In genomic region chr12:37241566-37242021, GRCm38 (mm10) we compare ENCODE assay signal across 8 mouse cellular contexts. TPM values are rescaled to one million over a fixed set of nuclear protein-coding genes. Genes with fewer than 3 reads are reported as not detected.
DNase-seq lines count a peak whose midpoint lies in the region; ATAC-seq lines count a peak whose summit lies in the region.

TSS of gene Agmo (plus strand) at chr12:37241641.

- peak; percentile 83 for ATAC-seq in intestine, embryonic 16.5 days
- ATAC-seq in liver, embryonic 12.5 days: peak; percentile 68; the same call in 1 of the 2 replicates

- peak within 1 kb of the TSS; percentile 10; the same call in 1 of the 2 replicates for H3K4me3 ChIP-seq in intestine, embryonic 16.5 days (ENCODE audit: low read length)
- H3K4me3 ChIP-seq in liver, embryonic 12.5 days: no peak within 1 kb of the TSS

- H3K27ac ChIP-seq in intestine, embryonic 16.5 days (ENCODE audit: low read length): peak within 1 kb of the TSS; percentile 67
- H3K27ac ChIP-seq in liver, embryonic 12.5 days: peak within 1 kb of the TSS; percentile 58; the same call in 1 of the 2 replicates

- peak within 1 kb of the TSS; percentile 15 for H3K4me2 ChIP-seq in intestine, embryonic 16.5 days (ENCODE audit: low read depth, low read length)
- peak within 1 kb of the TSS; percentile 35 for H3K4me2 ChIP-seq in liver, embryonic 12.5 days

- H3K27me3 ChIP-seq in intestine, embryonic 16.5 days (replicated peaks; ENCODE audit: control insufficient read depth, insufficient read depth, low read length): no peaks in the 10 kb centered on the region
- H3K27me3 ChIP-seq in liver, embryonic 12.5 days (replicated peaks): no peaks in the 10 kb centered on the region
- no peaks in the 10 kb centered on the region for H3K27me3 ChIP-seq in splenic B cell, adult 2 months (ENCODE audit: control insufficient read depth, insufficient read depth, low read length, poor library complexity, severe bottlenecking)

- 49% methylated on average over 4 of the region's 4 CpGs for WGBS in intestine, embryonic 16.5 days
- WGBS in liver, embryonic 12.5 days (ENCODE audit: insufficient replicate concordance): 33% methylated on average over 4 of the region's 4 CpGs

- H3K36me3 ChIP-seq in intestine, embryonic 16.5 days (ENCODE audit: control insufficient read depth, insufficient read depth, low read length): no peaks in the 10 kb centered on the region
- no peaks in the 10 kb centered on the region for H3K36me3 ChIP-seq in liver, embryonic 12.5 days
- H3K36me3 ChIP-seq in splenic B cell, adult 2 months (ENCODE audit: control insufficient read depth, insufficient read depth, low read length, poor library complexity, severe bottlenecking): no peaks in the 10 kb centered on the region

- no peak within 1 kb of the TSS for H3K9ac ChIP-seq in intestine, embryonic 16.5 days (ENCODE audit: low read depth, low read length)
- no peak within 1 kb of the TSS for H3K9ac ChIP-seq in liver, embryonic 12.5 days

- DNase-seq in layer of hippocampus, adult 11-12 months (ENCODE audit: low spot score): peak; percentile 51
- DNase-seq in layer of hippocampus, postnatal 25 days (ENCODE audit: extremely low spot score in 1 of 2, low spot score in 1 of 2): no peak
- DNase-seq in frontal cortex, adult 2 months (ENCODE audit: extremely low spot score in 1 of 2, low spot score in 1 of 2): peak; percentile 16 to 23
- DNase-seq in splenic B cell, adult 2 months (ENCODE audit: low read depth, low spot score): peak; percentile 1
- DNase-seq in B cell, adult 2 months: no peak
- DNase-seq in thymus, postnatal 25 days: no peak

- no peaks in the 10 kb centered on the region for H3K4me1 ChIP-seq in intestine, embryonic 16.5 days (ENCODE audit: control insufficient read depth, insufficient read depth, low read length)
- no peaks in the 10 kb centered on the region for H3K4me1 ChIP-seq in liver, embryonic 12.5 days

- H3K9me3 ChIP-seq in intestine, embryonic 16.5 days (ENCODE audit: control insufficient read depth, low read length): no peaks in the 10 kb centered on the region
- no peaks in the 10 kb centered on the region for H3K9me3 ChIP-seq in liver, embryonic 12.5 days (replicated peaks)

RNA-seq across cellular contexts. Expression of gene Agmo, which starts in this region (rescaled TPM):
- total RNA-seq in layer of hippocampus, postnatal 25 days (2021): 1 to 10 TPM; 4.3 to 4.5 TPM
- 6.0 and 8.1 TPM in 2 replicates for polyA plus RNA-seq in frontal cortex, adult 2 months (2012; rRNA removed)
- 5.7 and 8.0 TPM in 2 replicates for polyA plus RNA-seq in intestine, embryonic 16.5 days (2015; fragmentation: Nextera tagmentation; extraction: Ambion mirVana)
- 7.4 and 7.6 TPM in 2 replicates for polyA plus RNA-seq in liver, embryonic 12.5 days (2016; fragmentation: Nextera tagmentation; extraction: Ambion mirVana)

Comparison
In these comparisons a context has a peak if more than half of its experiments do, and no peak if none do; other contexts are left out.
1. DNase-seq: peak in layer of hippocampus, adult 11-12 months (single experiment), frontal cortex, adult 2 months (2 of 2) and splenic B cell, adult 2 months (single experiment); none in layer of hippocampus, postnatal 25 days (0 of 2), B cell, adult 2 months (0 of 2) and thymus, postnatal 25 days (single experiment).